Mouse (Mus musculus) kidney, embryonic 15.5 days (tissue): ENCODE results near the gene Osbpl7. TPM values are rescaled to one million over a fixed set of nuclear protein-coding genes. Genes with fewer than 3 reads are reported as not detected.

Experiments used
- ATAC-seq: fragments of 200-750 bp; cut with Nextera tagmentation; replicated peaks from 2 replicates; pipeline ENCODE4 v1.8.0; 2017; ENCODE audit warnings: moderate TSS enrichment; ENCODE audit not compliant: low FRiP score
- H3K27ac ChIP-seq: fragments of 300-500 bp; sonication (generic); 2 replicates; pipeline ENCODE4 v1.5.1; 2015; ENCODE audit warnings: mild to moderate bottlenecking, inconsistent platforms
- H3K27me3 ChIP-seq: fragments of 300-500 bp; sonication (generic); 2 replicates; pipeline ENCODE4 v1.6.1; 2015; ENCODE audit warnings: inconsistent platforms
- H3K36me3 ChIP-seq: fragments of 300-500 bp; sonication (generic); 2 replicates; pipeline ENCODE4 v1.6.1; 2015; ENCODE audit warnings: inconsistent platforms
- H3K4me1 ChIP-seq: fragments of 300-500 bp; sonication (generic); 2 replicates; pipeline ENCODE4 v1.6.1; 2015; ENCODE audit warnings: inconsistent platforms
- H3K4me2 ChIP-seq: fragments of 300-500 bp; sonication (generic); 2 replicates; pipeline ENCODE4 v1.6.1; 2015; ENCODE audit warnings: moderate library complexity, mild to moderate bottlenecking, inconsistent platforms
- H3K4me3 ChIP-seq: fragments of 300-500 bp; sonication (generic); replicated peaks from 2 replicates; pipeline ENCODE4 v1.5.1; 2015; ENCODE audit warnings: mild to moderate bottlenecking, inconsistent platforms
- H3K9ac ChIP-seq: fragments of 300-500 bp; sonication (generic); 2 replicates; pipeline ENCODE4 v1.6.1; 2015; ENCODE audit warnings: mild to moderate bottlenecking, inconsistent platforms
- H3K9me3 ChIP-seq: fragments of 300-500 bp; sonication (generic); replicated peaks from 2 replicates; pipeline ENCODE4 v1.6.1; 2016; ENCODE audit warnings: inconsistent platforms
- WGBS: fragments of 180-500 bp; shearing (Covaris S2); methylation state at CpG from one replicate; pipeline ENCODE4 v1.1.7; 2015; ENCODE audit warnings: mixed read lengths; 5-methylcytosine and 5-hydroxymethylcytosine counted together
- polyA plus RNA-seq: library from polyadenylated mRNA; unstranded; fragments of >200 nt; fragmentation: Nextera tagmentation; extraction: Ambion mirVana; gene quantifications from 2 replicates; pipeline ENCODE4 v1.2.1, GENCODE M21; 2015

Gene Osbpl7
- polyA plus RNA-seq, 1 experiment from 2014 or later, result 12.7 TPM

GRCm38 (mm10) chr11:97024977-97025376 is 25.5 kb upstream of the Osbpl7 start:
- Histone ChIP-seq H3K9ac (no peak overlapping the region), H3K4me2 (peak overlapping the region; percentile 53; the same call in 1 of the 2 replicates), H3K4me3 (no peak overlapping the region), H3K27ac (peak overlapping the region; percentile 93), H3K9me3 (no peaks in the 10 kb centered on the region), H3K36me3 (no peaks in the 10 kb centered on the region), H3K4me1 (peaks cover 49% of the 10 kb centered on the region), H3K27me3 (peaks cover 47% of the 10 kb centered on the region)
- ATAC-seq, result no peak
- 48% methylated on average over 10 of the region's 10 CpGs for WGBS

GRCm38 (mm10) chr11:97025721-97026344 is 24.6 kb upstream of the Osbpl7 start:
- Histone ChIP-seq H3K36me3 (no peaks in the 10 kb centered on the region), H3K27me3 (peaks cover 38% of the 10 kb centered on the region), H3K4me2 (peak overlapping the region; percentile 53), H3K4me3 (peak overlapping the region; percentile 29), H3K9ac (peak overlapping the region; percentile 38), H3K27ac (peak overlapping the region; percentile 93), H3K9me3 (no peaks in the 10 kb centered on the region), H3K4me1 (peaks cover 54% of the 10 kb centered on the region)
- ATAC-seq, result peak; percentile 63; the same call in 1 of the 2 replicates
- 1% methylated on average over 17 of the region's 17 CpGs for WGBS

- H3K4me2 ChIP-seq, result peak within 1 kb of the TSS; percentile 90
- H3K4me1 ChIP-seq, result peaks cover 28% of the 10 kb centered on the region
- H3K27ac ChIP-seq, result peak within 1 kb of the TSS; percentile 93
- ATAC-seq, result peak; percentile 71
- WGBS, result 0% methylated on average over 25 of the region's 25 CpGs
- H3K9me3 ChIP-seq, result no peaks in the 10 kb centered on the region
- peak within 1 kb of the TSS; percentile 69 for H3K4me3 ChIP-seq
- H3K36me3 ChIP-seq, result peaks cover 16% of the 10 kb centered on the region
- peak within 1 kb of the TSS; percentile 78 for H3K9ac ChIP-seq
- no peaks in the 10 kb centered on the region; the same call in 1 of the 2 replicates for H3K27me3 ChIP-seq
These were observed 20.6 kb upstream of the Osbpl7 start, which contains the start of gene Scrn2 for GRCm38 (mm10) chr11:97029686-97030417. Scrn2 (plus strand) TSS chr11:97029938.

GRCm38 (mm10) chr11:97030426-97030825 is 20.0 kb upstream of the Osbpl7 start:
- Histone ChIP-seq H3K9ac (peak overlapping the region; percentile 78), H3K4me1 (peaks cover 22% of the 10 kb centered on the region), H3K4me3 (peak overlapping the region; percentile 69), H3K4me2 (peak overlapping the region; percentile 90), H3K9me3 (no peaks in the 10 kb centered on the region), H3K27me3 (no peaks in the 10 kb centered on the region), H3K36me3 (peaks cover 16% of the 10 kb centered on the region), H3K27ac (peak overlapping the region; percentile 93)
- ATAC-seq, result no peak
- WGBS, result 11% methylated on average over 15 of the region's 15 CpGs

GRCm38 (mm10) chr11:97031977-97032376 is 18.5 kb upstream of the Osbpl7 start:
- Histone ChIP-seq H3K4me3 (no peak overlapping the region), H3K27me3 (no peaks in the 10 kb centered on the region), H3K36me3 (peaks cover 16% of the 10 kb centered on the region), H3K9me3 (no peaks in the 10 kb centered on the region), H3K9ac (no peak overlapping the region), H3K4me1 (peaks cover 18% of the 10 kb centered on the region), H3K27ac (no peak overlapping the region), H3K4me2 (no peak overlapping the region)
- WGBS, result 70% methylated on average over 12 of the region's 12 CpGs
- no peak for ATAC-seq

GRCm38 (mm10) chr11:97032499-97032898 is 17.9 kb upstream of the Osbpl7 start:
- Histone ChIP-seq H3K27ac (no peak overlapping the region), H3K36me3 (peaks cover 16% of the 10 kb centered on the region), H3K9me3 (no peaks in the 10 kb centered on the region), H3K4me3 (no peak overlapping the region), H3K4me2 (no peak overlapping the region), H3K9ac (no peak overlapping the region), H3K27me3 (no peaks in the 10 kb centered on the region), H3K4me1 (peaks cover 18% of the 10 kb centered on the region)
- 92% methylated on average over 4 of the region's 4 CpGs for WGBS
- ATAC-seq, result no peak

GRCm38 (mm10) chr11:97033781-97034180 is 16.6 kb upstream of the Osbpl7 start:
- 89% methylated on average over 4 of the region's 4 CpGs for WGBS

GRCm38 (mm10) chr11:97036141-97036540 is 14.3 kb upstream of the Osbpl7 start:
- no peak for ATAC-seq
- H3K4me1 ChIP-seq, result peaks cover 15% of the 10 kb centered on the region
- H3K9me3 ChIP-seq, result no peaks in the 10 kb centered on the region
- no peak overlapping the region for H3K4me3 ChIP-seq
- H3K36me3 ChIP-seq, result peaks cover 16% of the 10 kb centered on the region
- no peak overlapping the region for H3K27ac ChIP-seq
- no peak overlapping the region for H3K9ac ChIP-seq
- 88% methylated on average over 5 of the region's 5 CpGs for WGBS
- H3K4me2 ChIP-seq, result no peak overlapping the region
- H3K27me3 ChIP-seq, result no peaks in the 10 kb centered on the region

More at GRCm38 (mm10) chr11:97033781-97034180, 16.6 kb upstream of the Osbpl7 start:
- Histone ChIP-seq H3K4me2 (no peak overlapping the region), H3K4me3 (no peak overlapping the region), H3K27ac (peak overlapping the region; percentile 4; the same call in 1 of the 2 replicates), H3K9ac (no peak overlapping the region), H3K9me3 (no peaks in the 10 kb centered on the region), H3K4me1 (peaks cover 18% of the 10 kb centered on the region), H3K27me3 (no peaks in the 10 kb centered on the region), H3K36me3 (peaks cover 16% of the 10 kb centered on the region)
- ATAC-seq, result no peak

- Histone ChIP-seq H3K4me3 (no peak overlapping the region), H3K4me2 (no peak overlapping the region), H3K9ac (no peak overlapping the region), H3K4me1 (peaks cover 26% of the 10 kb centered on the region), H3K27me3 (no peaks in the 10 kb centered on the region), H3K9me3 (no peaks in the 10 kb centered on the region), H3K27ac (no peak overlapping the region), H3K36me3 (peaks cover 6% of the 10 kb centered on the region)
- ATAC-seq, result no peak
- WGBS, result 67% methylated on average over 7 of the region's 7 CpGs
These were observed 11.5 kb upstream of the Osbpl7 start for GRCm38 (mm10) chr11:97038881-97039280.

GRCm38 (mm10) chr11:97040301-97041021 is 10.0 kb upstream of the Osbpl7 start:
- Histone ChIP-seq H3K4me1 (peaks cover 26% of the 10 kb centered on the region), H3K36me3 (peaks cover 20% of the 10 kb centered on the region), H3K9ac (peak overlapping the region; percentile 50), H3K27ac (no peak overlapping the region), H3K9me3 (no peaks in the 10 kb centered on the region; the same call in 1 of the 2 replicates), H3K4me3 (peak overlapping the region; percentile 89), H3K27me3 (no peaks in the 10 kb centered on the region), H3K4me2 (peak overlapping the region; percentile 85)
- ATAC-seq, result no peak
- WGBS, result 49% methylated on average over 12 of the region's 12 CpGs

GRCm38 (mm10) chr11:97041022-97041899 is 9.2 kb upstream of the Osbpl7 start, which contains the start of the genes Lrrc46 and Mrpl10:
Lrrc46 (minus strand) TSS chr11:97041407.
Mrpl10 (plus strand) TSS chr11:97041560.
- under 1% methylated on average over 48 of the region's 48 CpGs for WGBS
- Histone ChIP-seq H3K27ac (peak within 1 kb of the TSS; percentile 82), H3K4me3 (peak within 1 kb of the TSS; percentile 89), H3K9ac (peak within 1 kb of the TSS; percentile 90), H3K36me3 (peaks cover 24% of the 10 kb centered on the region), H3K9me3 (no peaks in the 10 kb centered on the region; the same call in 1 of the 2 replicates), H3K4me1 (peaks cover 23% of the 10 kb centered on the region), H3K4me2 (peak within 1 kb of the TSS; percentile 85), H3K27me3 (no peaks in the 10 kb centered on the region)
- peak; percentile 87 for ATAC-seq
